Mouse (Mus musculus): ENCODE measurements at regions not wholly inside any gene's neighbourhood (a gene's known extent, or its start where the extent isn't known, plus 50 kb on each side); places are given as distances from the start of the nearest gene placed in this dataset.

- TF ChIP-seq CTCF (IDR thresholded peaks at IDR 0.05): no peak
- H3K27ac ChIP-seq: no peak overlapping the region
- no peak for DNase-seq (ENCODE audit: extremely low spot score in 1 of 2, low spot score in 2 of 2)
- no peak overlapping the region for H3K4me3 ChIP-seq
- intact Hi-C loops (cut with DNase I): no loop called here
These were observed 218.3 kb upstream of the Prox1 start for GRCm38 (mm10) chr1:190388853-190389252.

- H3K27ac ChIP-seq: no peak overlapping the region
- no peak for TF ChIP-seq CTCF (IDR thresholded peaks at IDR 0.05)
- no peak for DNase-seq (ENCODE audit: extremely low spot score in 1 of 2, low spot score in 2 of 2)
- intact Hi-C loops (cut with DNase I): no loop called here
- no peak overlapping the region for H3K4me3 ChIP-seq
These were observed 214.0 kb upstream of the Prox1 start for GRCm38 (mm10) chr1:190384555-190384954.

- intact Hi-C loops (cut with DNase I): no loop called here
- Histone ChIP-seq H3K4me3 (no peak overlapping the region), H3K27ac (no peak overlapping the region)
- no peak for DNase-seq (ENCODE audit: extremely low spot score in 1 of 2, low spot score in 2 of 2)
- TF ChIP-seq CTCF (IDR thresholded peaks at IDR 0.05): no peak
These were observed 212.8 kb upstream of the Prox1 start for GRCm38 (mm10) chr1:190383256-190383838.

- no peak for TF ChIP-seq CTCF (IDR thresholded peaks at IDR 0.05)
- no peak for DNase-seq (ENCODE audit: extremely low spot score in 1 of 2, low spot score in 2 of 2)
- intact Hi-C loops (cut with DNase I): no loop called here
- Histone ChIP-seq H3K4me3 (no peak overlapping the region), H3K27ac (no peak overlapping the region)
These were observed 209.6 kb upstream of the Prox1 start for GRCm38 (mm10) chr1:190380151-190380550.

- no peak overlapping the region for H3K27ac ChIP-seq
- DNase-seq (ENCODE audit: extremely low spot score in 1 of 2, low spot score in 2 of 2): no peak
- TF ChIP-seq CTCF (IDR thresholded peaks at IDR 0.05): no peak
These were observed 204.8 kb upstream of the Prox1 start for GRCm38 (mm10) chr1:190375160-190375880.

GRCm38 (mm10) chr1:190374270-190374669 is 203.8 kb upstream of the Prox1 start:
- no peak for DNase-seq (ENCODE audit: extremely low spot score in 1 of 2, low spot score in 2 of 2)
- Histone ChIP-seq H3K4me3 (no peak overlapping the region), H3K27ac (no peak overlapping the region)
- intact Hi-C loops (cut with DNase I): no loop called here
- TF ChIP-seq CTCF (IDR thresholded peaks at IDR 0.05): no peak

More at GRCm38 (mm10) chr1:190375160-190375880, 204.8 kb upstream of the Prox1 start:
- no peak overlapping the region for H3K4me3 ChIP-seq
- intact Hi-C loops (cut with DNase I): no loop called here

GRCm38 (mm10) chr1:190366631-190367030 is 196.1 kb upstream of the Prox1 start:
- intact Hi-C loops (cut with DNase I): no loop called here
- no peak overlapping the region for H3K4me3 ChIP-seq
- no peak for DNase-seq (ENCODE audit: extremely low spot score in 1 of 2, low spot score in 2 of 2)
- no peak for TF ChIP-seq CTCF (IDR thresholded peaks at IDR 0.05)
- no peak overlapping the region for H3K27ac ChIP-seq

GRCm38 (mm10) chr1:190365126-190365525 is 194.6 kb upstream of the Prox1 start:
- DNase-seq (ENCODE audit: extremely low spot score in 1 of 2, low spot score in 2 of 2): no peak
- Histone ChIP-seq H3K4me3 (no peak overlapping the region), H3K27ac (no peak overlapping the region)
- TF ChIP-seq CTCF (IDR thresholded peaks at IDR 0.05): no peak
- intact Hi-C loops (cut with DNase I): no loop called here

- Histone ChIP-seq H3K27ac (no peak overlapping the region), H3K4me3 (no peak overlapping the region)
- no peak for TF ChIP-seq CTCF (IDR thresholded peaks at IDR 0.05)
- intact Hi-C loops (cut with DNase I): no loop called here
- no peak for DNase-seq (ENCODE audit: extremely low spot score in 1 of 2, low spot score in 2 of 2)
These were observed 190.1 kb upstream of the Prox1 start for GRCm38 (mm10) chr1:190360661-190361060.

- H3K27ac ChIP-seq: no peak overlapping the region
- H3K4me3 ChIP-seq: no peak overlapping the region
- intact Hi-C loops (cut with DNase I): no loop called here
- no peak for TF ChIP-seq CTCF (IDR thresholded peaks at IDR 0.05)
- DNase-seq (ENCODE audit: extremely low spot score in 1 of 2, low spot score in 2 of 2): no peak
These were observed 187.3 kb upstream of the Prox1 start for GRCm38 (mm10) chr1:190357779-190358178.

GRCm38 (mm10) chr1:190347610-190348009 is 177.1 kb upstream of the Prox1 start:
- no peak for DNase-seq (ENCODE audit: extremely low spot score in 1 of 2, low spot score in 2 of 2)
- H3K4me3 ChIP-seq: no peak overlapping the region
- TF ChIP-seq CTCF (IDR thresholded peaks at IDR 0.05): no peak
- no peak overlapping the region for H3K27ac ChIP-seq
- intact Hi-C loops (cut with DNase I): no loop called here

- Histone ChIP-seq H3K27ac (no peak overlapping the region), H3K4me3 (no peak overlapping the region)
- no peak for TF ChIP-seq CTCF (IDR thresholded peaks at IDR 0.05)
- no peak for DNase-seq (ENCODE audit: extremely low spot score in 1 of 2, low spot score in 2 of 2)
- intact Hi-C loops (cut with DNase I): no loop called here
These were observed 170.2 kb upstream of the Prox1 start for GRCm38 (mm10) chr1:190340715-190341114.

- no peak overlapping the region for H3K27ac ChIP-seq
- intact Hi-C loops (cut with DNase I): no loop called here
- DNase-seq (ENCODE audit: extremely low spot score in 1 of 2, low spot score in 2 of 2): no peak
- H3K4me3 ChIP-seq: no peak overlapping the region
- TF ChIP-seq CTCF (IDR thresholded peaks at IDR 0.05): no peak
These were observed 164.0 kb upstream of the Prox1 start for GRCm38 (mm10) chr1:190334471-190334870.

Measured in left cerebral cortex, adult 2 months (tissue).